Mouse (Mus musculus) lung, adult 2 months (tissue): ENCODE data around the gene Gm20388.

ENCODE experiments used
- CTCF ChIP-seq: fragments of 200-500 bp; IDR thresholded peaks from 2 replicates; pipeline ENCODE4 v1.5.1; 2011; ENCODE audit warnings: mild to moderate bottlenecking, low read length, control low read depth; ENCODE audit not compliant: insufficient read depth
- POLR2A ChIP-seq: fragments of 200-500 bp; IDR thresholded peaks from 2 replicates; pipeline ENCODE4 v1.6.1; 2011; ENCODE audit warnings: low read depth, mild to moderate bottlenecking, control low read depth, low read length, borderline replicate concordance; ENCODE audit errors: extremely low read depth

GRCm38 (mm10) chr8:121685419-121685818, 1774.8 kb downstream of the Gm20388 start:
- TF ChIP-seq CTCF (peak; percentile 90), POLR2A (no peak)
